Mouse (Mus musculus): Measurements from ENCODE around the gene Pts. TPM values are rescaled to one million over a fixed set of nuclear protein-coding genes. Genes with fewer than 3 reads are reported as not detected.

The Pts gene
- polyA plus RNA-seq, 1 experiment from 2014 or later, result 133 TPM

- no peaks in the 10 kb centered on the region for H3K27me3 ChIP-seq (ENCODE audit: insufficient read depth, low read length)
- H3K4me3 ChIP-seq (replicated peaks; ENCODE audit: low read depth, low read length), result peak overlapping the region; percentile 6; the same call in 1 of the 2 replicates
- no peaks in the 10 kb centered on the region for H3K36me3 ChIP-seq (ENCODE audit: insufficient read depth, low read length)
- ATAC-seq (replicated peaks; ENCODE audit: low FRiP score, low read depth) (peak; percentile 74), DNase-seq (ENCODE audit: low spot score) (peak; percentile 94)
- H3K9ac ChIP-seq (ENCODE audit: low read depth, low read length), result no peak overlapping the region
- 35% methylated on average over 14 of the region's 14 CpGs for WGBS
- H3K4me2 ChIP-seq (ENCODE audit: low read length), result peak overlapping the region; percentile 41
- no peaks in the 10 kb centered on the region for H3K4me1 ChIP-seq (replicated peaks; ENCODE audit: insufficient read depth, low read length)
- H3K27ac ChIP-seq, result no peak overlapping the region; the same call in 1 of the 2 replicates
- H3K9me3 ChIP-seq (replicated peaks; ENCODE audit: low read length), result no peaks in the 10 kb centered on the region
- no peak for TF ChIP-seq CTCF (IDR thresholded peaks at IDR 0.05; ENCODE audit: low read depth)
Observed at GRCm38 (mm10) chr9:50500974-50501501, 27.5 kb downstream of the Pts start.

DNA sequence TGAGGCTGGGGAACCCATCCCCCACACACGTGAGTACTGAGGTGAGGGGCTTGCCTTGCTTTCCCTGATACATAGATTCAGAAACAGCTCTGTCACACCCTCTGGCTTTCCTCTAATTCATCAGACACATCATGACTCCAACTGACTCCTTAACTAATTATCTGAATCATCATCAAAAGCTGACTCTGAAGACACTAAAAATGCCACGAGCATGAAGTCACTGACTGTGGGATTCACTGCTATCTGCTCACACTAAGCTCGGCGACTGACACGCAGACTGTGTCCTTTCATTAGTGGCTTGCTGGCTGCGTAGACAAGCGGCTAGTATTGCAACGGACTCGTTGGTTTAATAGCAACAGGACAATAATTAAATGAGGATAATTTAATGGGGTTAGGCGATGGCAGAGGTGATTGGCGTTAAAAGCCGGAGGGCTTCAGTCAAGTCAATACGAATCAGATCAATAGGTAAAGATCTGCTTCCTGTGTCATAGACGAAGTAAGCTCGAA lies 28.0 kb downstream of the Pts start:
- H3K4me3 ChIP-seq (replicated peaks; ENCODE audit: low read depth, low read length), result no peak overlapping the region
- no peak overlapping the region for H3K27ac ChIP-seq
- no peak for TF ChIP-seq CTCF (IDR thresholded peaks at IDR 0.05; ENCODE audit: low read depth)

GRCm38 (mm10) chr9:50499781-50500180 lies 28.7 kb downstream of the Pts start:
- Histone ChIP-seq H3K4me1 (replicated peaks; ENCODE audit: insufficient read depth, low read length) (0 out of 2 replicates have a peak, but pooled peaks cover 2% of the 10 kb centered on the region), H3K4me3 (replicated peaks; ENCODE audit: low read depth, low read length) (no peak overlapping the region), H3K27me3 (ENCODE audit: insufficient read depth, low read length) (no peaks in the 10 kb centered on the region), H3K9ac (ENCODE audit: low read depth, low read length) (no peak overlapping the region), H3K9me3 (replicated peaks; ENCODE audit: low read length) (no peaks in the 10 kb centered on the region), H3K36me3 (ENCODE audit: insufficient read depth, low read length) (no peaks in the 10 kb centered on the region), H3K27ac (no peak overlapping the region), H3K4me2 (ENCODE audit: low read length) (no peak overlapping the region)
- 81% methylated on average over 3 of the region's 3 CpGs for WGBS
- no peak for DNase-seq (ENCODE audit: low spot score)
- ATAC-seq (replicated peaks; ENCODE audit: low FRiP score, low read depth), result no peak
- no peak for TF ChIP-seq CTCF (IDR thresholded peaks at IDR 0.05; ENCODE audit: low read depth)

More for the DNA sequence above, 28.0 kb downstream of the Pts start:
- Histone ChIP-seq H3K4me1 (replicated peaks; ENCODE audit: insufficient read depth, low read length) (0 out of 2 replicates have a peak, but pooled peaks cover 2% of the 10 kb centered on the region), H3K36me3 (ENCODE audit: insufficient read depth, low read length) (no peaks in the 10 kb centered on the region), H3K9me3 (replicated peaks; ENCODE audit: low read length) (no peaks in the 10 kb centered on the region), H3K4me2 (ENCODE audit: low read length) (peak overlapping the region; percentile 41; the same call in 1 of the 2 replicates), H3K27me3 (ENCODE audit: insufficient read depth, low read length) (no peaks in the 10 kb centered on the region), H3K9ac (ENCODE audit: low read depth, low read length) (no peak overlapping the region)
- 62% methylated on average over 15 of the region's 15 CpGs for WGBS
- ATAC-seq (replicated peaks; ENCODE audit: low FRiP score, low read depth) (no peak), DNase-seq (ENCODE audit: low spot score) (no peak)

DNA sequence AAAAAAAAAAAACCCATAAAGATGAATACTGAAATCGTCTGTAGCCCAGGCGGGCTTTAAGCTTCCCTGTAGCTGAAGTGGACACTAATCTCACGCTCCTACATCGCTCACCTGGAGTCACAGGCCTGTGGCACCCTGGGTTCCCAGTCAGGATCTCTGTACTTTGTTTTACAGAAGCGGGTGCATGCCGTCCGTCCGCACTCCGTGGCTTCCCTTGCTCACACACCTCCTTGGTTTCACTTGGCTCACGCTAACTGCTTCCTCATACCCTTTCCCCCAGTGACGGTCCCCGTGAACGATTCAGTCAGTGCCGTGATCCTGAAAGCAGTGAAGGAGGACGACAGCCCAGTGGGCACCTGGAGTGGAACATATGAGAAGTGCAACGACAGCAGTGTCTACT lies 29.7 kb downstream of the Pts start:
- Histone ChIP-seq H3K9ac (ENCODE audit: low read depth, low read length) (no peak overlapping the region), H3K36me3 (ENCODE audit: insufficient read depth, low read length) (no peaks in the 10 kb centered on the region), H3K9me3 (replicated peaks; ENCODE audit: low read length) (no peaks in the 10 kb centered on the region), H3K4me3 (replicated peaks; ENCODE audit: low read depth, low read length) (no peak overlapping the region), H3K4me1 (replicated peaks; ENCODE audit: insufficient read depth, low read length) (0 out of 2 replicates have a peak, but pooled peaks cover 2% of the 10 kb centered on the region), H3K4me2 (ENCODE audit: low read length) (no peak overlapping the region), H3K27ac (no peak overlapping the region), H3K27me3 (ENCODE audit: insufficient read depth, low read length) (no peaks in the 10 kb centered on the region)
- TF ChIP-seq CTCF (IDR thresholded peaks at IDR 0.05; ENCODE audit: low read depth), result no peak
- ATAC-seq (replicated peaks; ENCODE audit: low FRiP score, low read depth) (no peak), DNase-seq (ENCODE audit: low spot score) (no peak)
- WGBS, result 67% methylated on average over 16 of the region's 16 CpGs

GRCm38 (mm10) chr9:50497536-50497935 lies 31.0 kb downstream of the Pts start:
- Histone ChIP-seq H3K4me1 (replicated peaks; ENCODE audit: insufficient read depth, low read length) (0 out of 2 replicates have a peak, but pooled peaks cover 2% of the 10 kb centered on the region), H3K9ac (ENCODE audit: low read depth, low read length) (no peak overlapping the region), H3K27me3 (ENCODE audit: insufficient read depth, low read length) (no peaks in the 10 kb centered on the region), H3K27ac (no peak overlapping the region), H3K36me3 (ENCODE audit: insufficient read depth, low read length) (no peaks in the 10 kb centered on the region), H3K4me2 (ENCODE audit: low read length) (no peak overlapping the region), H3K4me3 (replicated peaks; ENCODE audit: low read depth, low read length) (no peak overlapping the region), H3K9me3 (replicated peaks; ENCODE audit: low read length) (no peaks in the 10 kb centered on the region)
- ATAC-seq (replicated peaks; ENCODE audit: low FRiP score, low read depth), result no peak
- no peak for TF ChIP-seq CTCF (IDR thresholded peaks at IDR 0.05; ENCODE audit: low read depth)
- DNase-seq (ENCODE audit: low spot score), result no peak
- 76% methylated on average over 2 of the region's 2 CpGs for WGBS

- Histone ChIP-seq H3K27me3 (ENCODE audit: insufficient read depth, low read length) (no peaks in the 10 kb centered on the region), H3K36me3 (ENCODE audit: insufficient read depth, low read length) (no peaks in the 10 kb centered on the region), H3K27ac (no peak overlapping the region), H3K4me2 (ENCODE audit: low read length) (0 out of 2 replicates have a peak overlapping the region, but pooled peaks have one; percentile 3), H3K4me3 (replicated peaks; ENCODE audit: low read depth, low read length) (no peak overlapping the region), H3K9me3 (replicated peaks; ENCODE audit: low read length) (no peaks in the 10 kb centered on the region), H3K9ac (ENCODE audit: low read depth, low read length) (no peak overlapping the region), H3K4me1 (replicated peaks; ENCODE audit: insufficient read depth, low read length) (0 out of 2 replicates have a peak, but pooled peaks cover 2% of the 10 kb centered on the region)
- WGBS, result 65% methylated on average over 6 of the region's 6 CpGs
- no peak for TF ChIP-seq CTCF (IDR thresholded peaks at IDR 0.05; ENCODE audit: low read depth)
- ATAC-seq (replicated peaks; ENCODE audit: low FRiP score, low read depth) (no peak), DNase-seq (ENCODE audit: low spot score) (no peak)
Observed at GRCm38 (mm10) chr9:50497076-50497475, 31.4 kb downstream of the Pts start.

Data from kidney, postnatal 0 days (tissue).